Mouse (Mus musculus): ENCODE data around the gene Fgfr2.

- no peak for TF ChIP-seq CTCF (IDR thresholded peaks at IDR 0.05; ENCODE audit: borderline replicate concordance, insufficient read depth, low read length)
- TF ChIP-seq POLR2A (IDR thresholded peaks at IDR 0.05; ENCODE audit: low read depth, low read length): no peak
Observed at GRCm38 (mm10) chr7:132493632-132494031, 629.5 kb downstream of the Fgfr2 start.
